Mouse (Mus musculus) liver, adult 2 months (tissue): ENCODE results near the gene Hist1h2ab. TPM values are rescaled to one million over a fixed set of nuclear protein-coding genes. Genes with fewer than 3 reads are reported as not detected.
A peak's percentile ranks its signal among the peaks of the same experiment; 100 is the strongest.
"Not testable (repeated sequence)": the region's sequence is repeated elsewhere in the genome, so short reads cannot be mapped to it uniquely, and the experiment has no call there.

Source experiments
- DNase-seq: peaks from one replicate; pipeline ENCODE4 v3.0.0-alpha.2; 2011; ENCODE audit warnings: low read depth, low spot score; ENCODE audit errors: extremely low read depth
- H3K27ac ChIP-seq: fragments of 200-500 bp; replicated peaks from 2 replicates; pipeline ENCODE4 v1.5.1; 2012; ENCODE audit warnings: low read depth, mild to moderate bottlenecking, control low read depth, inconsistent platforms, low read length; ENCODE audit not compliant: insufficient read depth
- H3K27me3 ChIP-seq: fragments of 200-500 bp; 2 replicates; pipeline ENCODE4 v1.6.1; 2012; ENCODE audit warnings: mild to moderate bottlenecking, moderate library complexity, low read length, inconsistent platforms; ENCODE audit not compliant: control insufficient read depth, insufficient read depth
- H3K36me3 ChIP-seq: fragments of 200-500 bp; 2 replicates; pipeline ENCODE4 v1.6.1; 2012; ENCODE audit warnings: low read length, inconsistent platforms; ENCODE audit not compliant: control insufficient read depth, insufficient read depth
- H3K4me1 ChIP-seq: fragments of 200-500 bp; 2 replicates; pipeline ENCODE4 v1.6.1; 2011; ENCODE audit warnings: low read length; ENCODE audit not compliant: control insufficient read depth, insufficient read depth
- H3K4me3 ChIP-seq: fragments of 200-500 bp; 2 replicates; pipeline ENCODE4 v1.5.1; 2011; ENCODE audit warnings: low read depth, mild to moderate bottlenecking, control low read depth, low read length, moderate library complexity; ENCODE audit not compliant: insufficient read depth
- H3K79me2 ChIP-seq: fragments of 200-500 bp; 2 replicates; pipeline ENCODE4 v1.6.1; 2012; ENCODE audit warnings: inconsistent platforms, mild to moderate bottlenecking, low read length, moderate library complexity; ENCODE audit not compliant: control insufficient read depth, insufficient read depth
- H3K9ac ChIP-seq: fragments of 200-500 bp; 2 replicates; pipeline ENCODE4 v1.6.1; 2012; ENCODE audit warnings: low read depth, mild to moderate bottlenecking, control low read depth, inconsistent platforms, low read length
- CTCF ChIP-seq: fragments of 200-500 bp; IDR thresholded peaks from 2 replicates; pipeline ENCODE4 v1.5.1; 2011; ENCODE audit warnings: low read depth, low read length, control low read depth
- POLR2A ChIP-seq: fragments of 200-500 bp; IDR thresholded peaks from 2 replicates; pipeline ENCODE4 v1.6.1; 2011; ENCODE audit warnings: low read length, control low read depth; ENCODE audit not compliant: insufficient read depth; ENCODE audit errors: extremely low read depth
- WGBS: fragments of 180-500 bp; shearing (Covaris S2); methylation state at CpG from one replicate; pipeline ENCODE4 v1.1.7; 2018; 5-methylcytosine and 5-hydroxymethylcytosine counted together
- polyA plus RNA-seq: library from polyadenylated mRNA; depleted of rRNA; stranded (reverse); fragments of >200 nt; gene quantifications from 2 replicates; pipeline ENCODE4 v1.2.3, GENCODE M21; 2012
- total RNA-seq: library from RNA; depleted of rRNA; stranded (reverse); fragments of >200 nt; gene quantifications from 2 replicates; pipeline ENCODE4 v1.2.3, GENCODE M21; 2014

Hist1h2ab gene
- total and polyA plus RNA-seq, 2 experiments = 1.0 to 19.4 TPM

DNA sequence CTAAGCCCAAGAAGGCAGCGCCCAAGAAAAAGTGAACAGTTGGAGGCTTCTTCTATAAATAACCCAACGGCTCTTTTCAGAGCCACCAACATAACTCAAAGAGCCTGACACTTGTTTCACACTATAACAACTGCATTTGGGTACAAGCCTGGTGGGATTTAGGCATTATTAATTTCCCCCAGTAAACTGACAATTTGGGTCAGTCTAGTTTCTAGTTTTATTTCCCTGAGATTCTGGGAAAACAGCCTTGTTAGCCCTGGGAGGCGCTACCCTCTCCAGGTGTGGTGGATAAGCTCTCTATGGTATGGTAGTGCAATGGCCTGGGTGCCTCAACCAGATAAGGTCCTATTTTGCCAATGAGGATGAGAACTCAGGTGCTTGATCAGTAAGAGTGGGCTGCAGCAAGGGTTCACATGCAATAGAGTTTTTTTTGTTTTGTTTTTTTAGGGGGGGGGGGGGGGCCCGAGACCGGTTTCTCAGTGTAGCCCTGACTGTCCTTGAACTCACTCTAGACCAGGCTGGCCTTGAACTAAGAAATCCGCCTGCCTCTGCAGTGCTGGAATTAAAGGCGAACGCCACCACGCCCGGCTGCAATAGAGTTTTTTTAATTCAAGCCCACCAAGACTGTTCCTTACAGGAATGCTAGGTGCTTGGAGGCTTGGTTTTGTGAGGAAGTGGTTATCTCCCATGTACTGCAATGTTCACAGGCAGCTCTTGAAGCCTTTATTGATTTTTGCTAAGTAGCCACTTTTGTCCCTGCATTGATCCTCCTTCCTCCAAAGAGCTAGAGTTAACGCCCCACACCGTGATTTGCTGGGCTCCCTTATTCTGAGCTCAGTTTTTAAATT is 13.6 kb downstream of the Hist1h2ab start:
- H3K36me3 ChIP-seq = no peaks in the 10 kb centered on the region
- H3K9ac ChIP-seq = no peak overlapping the region
- H3K27ac ChIP-seq = no peak overlapping the region
- peaks cover 14% of the 10 kb centered on the region; the same call in 1 of the 2 replicates for H3K4me1 ChIP-seq
- no peaks in the 10 kb centered on the region for H3K79me2 ChIP-seq
- TF ChIP-seq CTCF (no peak), POLR2A (no peak)
- DNase-seq = no peak
- 57% methylated on average over 12 of the region's 12 CpGs for WGBS
- no peaks in the 10 kb centered on the region for H3K27me3 ChIP-seq
- no peak overlapping the region for H3K4me3 ChIP-seq

- H3K27ac ChIP-seq = no peak overlapping the region
- no peak for DNase-seq
- WGBS = 92% methylated on average over 1 of the region's 1 CpGs
- no peak overlapping the region for H3K4me3 ChIP-seq
- no peaks in the 10 kb centered on the region for H3K36me3 ChIP-seq
- no peak overlapping the region for H3K9ac ChIP-seq
- no peaks in the 10 kb centered on the region for H3K79me2 ChIP-seq
- H3K27me3 ChIP-seq = no peaks in the 10 kb centered on the region
- TF ChIP-seq POLR2A = no peak
- TF ChIP-seq CTCF = no peak
- peaks cover 12% of the 10 kb centered on the region; the same call in 1 of the 2 replicates for H3K4me1 ChIP-seq
These were observed 14.2 kb downstream of the Hist1h2ab start for GRCm38 (mm10) chr13:23765172-23765513.

DNA sequence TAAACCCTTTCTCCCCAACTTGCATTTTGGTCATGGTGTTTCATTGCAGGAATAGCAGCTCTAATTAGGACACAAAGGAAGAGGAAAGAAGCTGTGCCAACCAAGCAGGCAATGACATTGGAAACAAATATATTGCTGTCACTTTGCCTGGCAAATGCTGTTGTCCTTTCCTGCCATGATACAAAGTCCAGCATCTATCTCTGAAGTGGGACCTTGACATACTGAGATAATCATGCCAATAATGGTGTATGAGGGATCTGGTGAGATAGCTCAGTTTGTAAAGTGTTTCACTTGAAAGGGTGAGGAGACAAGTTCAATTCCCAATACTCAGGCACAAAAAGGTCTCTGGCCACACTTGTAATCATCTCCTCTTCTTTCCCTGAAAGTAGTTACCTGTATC is 15.8 kb downstream of the Hist1h2ab start:
- Histone ChIP-seq H3K4me1 (peaks cover 7% of the 10 kb centered on the region; the same call in 1 of the 2 replicates), H3K79me2 (no peaks in the 10 kb centered on the region), H3K36me3 (no peaks in the 10 kb centered on the region), H3K4me3 (no peak overlapping the region), H3K27me3 (no peaks in the 10 kb centered on the region), H3K9ac (no peak overlapping the region), H3K27ac (no peak overlapping the region)
- TF ChIP-seq POLR2A (no peak), CTCF (no peak)
- DNase-seq = peak; percentile 91

GRCm38 (mm10) chr13:23768834-23769397 is 18.0 kb downstream of the Hist1h2ab start:
- Histone ChIP-seq H3K36me3 (no peaks in the 10 kb centered on the region), H3K9ac (no peak overlapping the region), H3K4me3 (no peak overlapping the region), H3K27me3 (no peaks in the 10 kb centered on the region), H3K27ac (no peak overlapping the region), H3K79me2 (no peaks in the 10 kb centered on the region), H3K4me1 (peaks cover 7% of the 10 kb centered on the region; the same call in 1 of the 2 replicates)
- 69% methylated on average over 5 of the region's 5 CpGs for WGBS
- DNase-seq = no peak
- TF ChIP-seq CTCF (no peak), POLR2A (no peak)

DNA sequence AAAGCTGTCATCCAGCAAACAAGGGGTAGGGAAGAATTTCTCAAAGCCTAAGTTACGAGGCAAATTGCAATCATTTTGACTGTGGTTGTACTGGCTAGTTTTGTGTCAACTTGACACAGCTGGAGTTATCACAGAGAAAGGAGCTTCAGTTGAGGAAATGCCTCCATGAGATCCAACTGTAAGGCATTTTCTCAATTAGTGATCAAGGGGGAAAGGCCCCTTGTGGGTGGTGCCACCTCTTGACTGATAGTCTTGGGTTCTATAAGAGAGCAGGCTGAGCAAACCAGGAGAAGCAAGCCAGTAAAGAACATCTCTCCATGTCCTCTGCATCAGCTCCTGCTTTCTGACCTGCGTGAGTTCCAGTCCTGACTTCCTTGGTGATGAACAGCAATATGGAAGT is 18.7 kb downstream of the Hist1h2ab start, which contains the start of gene Trim38:
Gene Trim38 (plus strand): TSS at position 301 of the 400 bp plus-strand sequence.
- not testable (repeated sequence) for H3K27ac ChIP-seq, H3K79me2 ChIP-seq, H3K9ac ChIP-seq, DNase-seq, H3K4me1 ChIP-seq, H3K27me3 ChIP-seq, H3K4me3 ChIP-seq, H3K36me3 ChIP-seq
- WGBS = 95% methylated on average over 2 of the region's 2 CpGs
